Comparison of ENCODE assay signal across 7 mouse cellular contexts in the genomic region with DNA sequence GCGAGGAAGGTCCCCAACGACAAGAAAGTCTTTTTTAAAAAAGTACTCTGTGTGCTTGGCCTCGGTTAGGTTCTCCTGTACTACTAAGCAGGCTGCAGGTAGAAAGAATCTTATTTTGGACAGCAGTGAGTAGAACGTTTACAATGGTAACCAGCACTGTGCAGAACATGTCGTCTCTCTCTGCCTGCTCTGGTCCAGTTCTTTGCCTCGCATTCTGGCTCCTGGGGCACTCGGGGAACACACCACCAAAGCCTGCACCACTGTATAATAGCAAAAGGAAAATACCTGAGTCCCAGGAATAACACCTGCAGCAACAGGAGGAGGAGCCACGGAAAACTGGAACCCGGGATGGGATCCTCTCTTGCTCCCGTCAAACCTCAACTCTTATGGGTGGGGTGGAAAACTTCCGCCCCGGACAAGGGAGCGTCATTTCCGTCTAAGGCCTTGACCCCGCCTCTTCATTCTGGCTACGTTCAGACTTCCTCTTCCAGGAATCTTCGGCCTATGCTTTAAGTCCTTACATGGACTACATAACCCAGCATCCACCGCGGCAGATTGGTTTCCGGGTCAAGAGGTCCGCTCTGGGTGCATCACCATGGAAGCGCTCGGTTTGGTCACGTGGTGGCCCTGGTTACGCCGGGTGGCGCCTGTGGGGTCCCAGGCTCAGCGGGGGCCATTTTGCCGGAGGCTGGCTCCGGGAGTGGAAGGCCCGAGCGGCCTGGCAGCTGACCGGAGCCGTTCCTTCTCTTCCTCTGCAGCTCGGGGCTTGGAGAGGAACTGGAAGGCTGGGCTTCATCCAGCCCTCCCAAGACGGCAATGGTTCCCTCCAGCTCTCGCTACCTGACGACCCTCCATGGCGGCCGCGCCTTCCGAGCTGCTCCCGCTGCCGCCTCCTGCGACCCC. TPM values are rescaled to one million over a fixed set of nuclear protein-coding genes. Genes with fewer than 3 reads are reported as not detected.
DNase-seq lines count a peak whose midpoint lies in the region; ATAC-seq lines count a peak whose summit lies in the region.

A gene (minus strand): TSS at position 411 of the 903 bp plus-strand sequence.
A gene (plus strand): TSS at position 681 of the 903 bp plus-strand sequence.

- peak within 1 kb of the TSS; percentile 82 for H3K9ac ChIP-seq in embryonic facial prominence, embryonic 12.5 days
- peak within 1 kb of the TSS; percentile 84 for H3K9ac ChIP-seq in limb, embryonic 11.5 days (ENCODE audit: low read length)
- H3K9ac ChIP-seq in midbrain, embryonic 14.5 days (replicated peaks; ENCODE audit: low read length): peak within 1 kb of the TSS; percentile 80

- DNase-seq in adrenal gland, postnatal 25 days: peak; percentile 98
- DNase-seq in heart, adult 11 months: peak; percentile 100
- peak; percentile 99 for DNase-seq in kidney, adult 18-20 months
- DNase-seq in limb, embryonic 11.5 days (ENCODE audit: low spot score): peak; percentile 99
- DNase-seq in midbrain, embryonic 14.5 days: peak; percentile 99
- DNase-seq in spleen, adult 18-20 months: peak; percentile 96 to 98

- peaks cover 23% of the 10 kb centered on the region for H3K4me1 ChIP-seq in embryonic facial prominence, embryonic 12.5 days
- H3K4me1 ChIP-seq in limb, embryonic 11.5 days (ENCODE audit: control insufficient read depth, insufficient read depth, low read length): peaks cover 7% of the 10 kb centered on the region
- peaks cover 34% of the 10 kb centered on the region for H3K4me1 ChIP-seq in midbrain, embryonic 14.5 days (ENCODE audit: control insufficient read depth, insufficient read depth, low read length)

- peak within 1 kb of the TSS; percentile 95 for H3K4me3 ChIP-seq in embryonic facial prominence, embryonic 12.5 days
- peak within 1 kb of the TSS; percentile 84 for H3K4me3 ChIP-seq in limb, embryonic 11.5 days (ENCODE audit: low read depth, low read length)
- H3K4me3 ChIP-seq in midbrain, embryonic 14.5 days (replicated peaks; ENCODE audit: low read depth, low read length): peak within 1 kb of the TSS; percentile 93

- under 1% methylated on average over 45 of the region's 45 CpGs for WGBS in embryonic facial prominence, embryonic 12.5 days
- under 1% methylated on average over 45 of the region's 45 CpGs for WGBS in limb, embryonic 11.5 days
- WGBS in midbrain, embryonic 14.5 days: under 1% methylated on average over 45 of the region's 45 CpGs

- no peaks in the 10 kb centered on the region for H3K27me3 ChIP-seq in embryonic facial prominence, embryonic 12.5 days
- no peaks in the 10 kb centered on the region for H3K27me3 ChIP-seq in limb, embryonic 11.5 days (ENCODE audit: control insufficient read depth, insufficient read depth, low read length)
- no peaks in the 10 kb centered on the region for H3K27me3 ChIP-seq in midbrain, embryonic 14.5 days (ENCODE audit: control insufficient read depth, insufficient read depth, low read length)

- peak; percentile 99 for ATAC-seq in embryonic facial prominence, embryonic 12.5 days (ENCODE audit: insufficient number of reproducible peaks, insufficient read depth, low FRiP score, low TSS enrichment)
- ATAC-seq in limb, embryonic 11.5 days (ENCODE audit: insufficient number of reproducible peaks, low FRiP score, low TSS enrichment, low read depth): peak; percentile 100
- ATAC-seq in midbrain, embryonic 14.5 days (ENCODE audit: low FRiP score, low TSS enrichment): peak; percentile 100

- peak within 1 kb of the TSS; percentile 90 for H3K27ac ChIP-seq in embryonic facial prominence, embryonic 12.5 days
- H3K27ac ChIP-seq in limb, embryonic 11.5 days (replicated peaks; ENCODE audit: low read depth, low read length): peak within 1 kb of the TSS; percentile 68; the same call in 1 of the 2 replicates
- peak within 1 kb of the TSS; percentile 88 for H3K27ac ChIP-seq in midbrain, embryonic 14.5 days (replicated peaks; ENCODE audit: low read depth, low read length)

- no peaks in the 10 kb centered on the region for H3K9me3 ChIP-seq in embryonic facial prominence, embryonic 12.5 days
- H3K9me3 ChIP-seq in limb, embryonic 11.5 days (ENCODE audit: control insufficient read depth, low read length): no peaks in the 10 kb centered on the region
- H3K9me3 ChIP-seq in midbrain, embryonic 14.5 days (ENCODE audit: control insufficient read depth, low read length): no peaks in the 10 kb centered on the region

- peak within 1 kb of the TSS; percentile 98 for H3K4me2 ChIP-seq in embryonic facial prominence, embryonic 12.5 days (replicated peaks)
- H3K4me2 ChIP-seq in limb, embryonic 11.5 days (ENCODE audit: low read depth, severe bottlenecking): peak within 1 kb of the TSS; percentile 84
- H3K4me2 ChIP-seq in midbrain, embryonic 14.5 days (ENCODE audit: low read length): peak within 1 kb of the TSS; percentile 95

- no peaks in the 10 kb centered on the region for H3K36me3 ChIP-seq in embryonic facial prominence, embryonic 12.5 days
- no peaks in the 10 kb centered on the region for H3K36me3 ChIP-seq in limb, embryonic 11.5 days (ENCODE audit: control insufficient read depth, insufficient read depth, low read length)
- no peaks in the 10 kb centered on the region for H3K36me3 ChIP-seq in midbrain, embryonic 14.5 days (ENCODE audit: control insufficient read depth, insufficient read depth, low read length)

RNA-seq across cellular contexts. Expression of the first gene that starts in this region (rescaled TPM):
- 13.0 and 14.5 TPM in 2 replicates for total RNA-seq in adrenal gland, postnatal 25 days (2021)
- 11.9 and 14.2 TPM in 2 replicates for polyA plus RNA-seq in embryonic facial prominence, embryonic 12.5 days (2016; fragmentation: Nextera tagmentation; extraction: Ambion mirVana)
- 10.8 and 11.6 TPM in 2 replicates for polyA plus RNA-seq in limb, embryonic 11.5 days (2014; fragmentation: Nextera tagmentation; extraction: Ambion mirVana)
- polyA plus RNA-seq in midbrain, embryonic 14.5 days (2014; fragmentation: Nextera tagmentation; extraction: Ambion mirVana): 30.2 and 38.5 TPM in 2 replicates

RNA-seq across cellular contexts. Expression of the second gene that starts in this region (rescaled TPM):
- total RNA-seq in adrenal gland, postnatal 25 days (2021): 36.8 and 37.1 TPM in 2 replicates
- polyA plus RNA-seq in embryonic facial prominence, embryonic 12.5 days (2016; fragmentation: Nextera tagmentation; extraction: Ambion mirVana): 29.5 and 30.8 TPM in 2 replicates
- 27.3 and 28.1 TPM in 2 replicates for polyA plus RNA-seq in limb, embryonic 11.5 days (2014; fragmentation: Nextera tagmentation; extraction: Ambion mirVana)
- 22.9 and 28.5 TPM in 2 replicates for polyA plus RNA-seq in midbrain, embryonic 14.5 days (2014; fragmentation: Nextera tagmentation; extraction: Ambion mirVana)

Comparison
In these comparisons a context has a peak if more than half of its experiments do, and no peak if none do; other contexts are left out.
1. Peak in every context shown above with its lines: DNase-seq, ATAC-seq, H3K4me3 ChIP-seq and H3K27ac ChIP-seq.